Mouse (Mus musculus) gastrocnemius, adult 8-10 months (tissue): Measurements from ENCODE around the gene Prpsap2. TPM values are rescaled to one million over a fixed set of nuclear protein-coding genes. Genes with fewer than 3 reads are reported as not detected.
A peak's percentile ranks its signal among the peaks of the same experiment; 100 is the strongest.

ENCODE experiments used
- DNase-seq, 2 experiments: peaks; one replicate each; pipeline ENCODE4 v3.0.0; 2022; ENCODE audit warnings: low spot score in 2 of 2
- total RNA-seq, 4 experiments: library from RNA; stranded (reverse); gene quantifications; 2 replicates each; pipeline ENCODE4 v1.2.4; 2022

Gene Prpsap2
- total RNA-seq, 4 experiments from 2014 or later: 4.9 to 7.0 (median 5.4) TPM

DNA sequence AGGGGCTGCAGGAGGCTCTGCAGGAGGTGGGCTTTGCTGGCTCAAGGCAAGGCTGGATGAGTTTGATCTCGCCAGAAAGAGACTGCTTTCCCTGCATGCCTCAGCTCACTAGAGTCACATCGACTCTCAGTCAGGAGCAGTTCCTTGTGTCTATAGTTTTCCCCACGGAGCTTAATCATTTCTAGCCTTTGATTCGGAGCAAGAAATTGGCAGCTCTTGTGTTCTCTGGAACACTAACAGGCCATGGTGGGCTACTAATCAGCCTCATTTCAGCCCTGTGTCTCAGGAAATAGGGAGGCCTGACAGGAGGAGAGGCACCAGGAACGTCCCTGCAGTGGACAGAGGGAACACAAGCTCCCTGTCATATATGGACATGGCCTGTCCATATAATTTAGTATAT, 43.9 kb downstream of the Prpsap2 start:
- no peak for DNase-seq

GRCm38 (mm10) chr11:61715130-61715529, 46.8 kb downstream of the Prpsap2 start:
- no peak for DNase-seq

DNA sequence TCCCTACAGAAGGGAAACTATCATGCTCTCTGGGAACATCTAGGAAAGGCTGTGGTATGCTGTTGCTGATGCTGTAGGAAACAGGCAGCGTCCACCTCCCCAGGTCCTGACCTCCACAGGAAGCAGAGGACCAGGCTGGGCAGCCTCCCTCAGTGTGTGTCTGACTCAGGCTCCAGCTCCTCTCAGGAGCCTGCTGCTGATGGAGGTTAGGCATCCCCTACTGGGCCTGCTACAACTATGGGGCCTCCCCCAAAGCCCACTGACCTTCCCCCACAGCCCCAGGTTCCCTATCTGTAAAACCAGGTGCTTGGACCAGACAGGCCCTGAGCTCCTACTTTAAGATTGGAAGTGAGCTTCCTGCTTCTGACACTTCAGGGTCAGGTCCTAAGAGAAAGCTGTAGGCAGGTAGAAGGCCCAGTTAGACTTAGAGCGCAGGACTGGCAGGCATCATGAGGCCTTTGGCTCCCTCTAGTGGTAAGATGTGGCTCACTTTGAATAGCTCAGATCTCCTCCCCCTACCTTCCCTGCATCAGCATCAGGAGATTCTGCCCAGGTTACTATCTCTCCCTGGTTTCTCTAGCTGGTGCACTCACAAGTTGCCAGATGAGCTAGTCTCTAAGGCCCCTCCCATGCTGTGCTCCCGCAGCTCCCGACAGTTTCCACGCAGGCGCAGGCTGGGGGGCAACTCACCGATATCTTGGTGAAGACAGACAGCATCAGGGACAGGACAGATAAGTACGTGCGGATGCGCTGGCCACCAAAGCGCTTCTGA, 47.4 kb downstream of the Prpsap2 start:
- DNase-seq: peak; percentile 42 to 46

DNA sequence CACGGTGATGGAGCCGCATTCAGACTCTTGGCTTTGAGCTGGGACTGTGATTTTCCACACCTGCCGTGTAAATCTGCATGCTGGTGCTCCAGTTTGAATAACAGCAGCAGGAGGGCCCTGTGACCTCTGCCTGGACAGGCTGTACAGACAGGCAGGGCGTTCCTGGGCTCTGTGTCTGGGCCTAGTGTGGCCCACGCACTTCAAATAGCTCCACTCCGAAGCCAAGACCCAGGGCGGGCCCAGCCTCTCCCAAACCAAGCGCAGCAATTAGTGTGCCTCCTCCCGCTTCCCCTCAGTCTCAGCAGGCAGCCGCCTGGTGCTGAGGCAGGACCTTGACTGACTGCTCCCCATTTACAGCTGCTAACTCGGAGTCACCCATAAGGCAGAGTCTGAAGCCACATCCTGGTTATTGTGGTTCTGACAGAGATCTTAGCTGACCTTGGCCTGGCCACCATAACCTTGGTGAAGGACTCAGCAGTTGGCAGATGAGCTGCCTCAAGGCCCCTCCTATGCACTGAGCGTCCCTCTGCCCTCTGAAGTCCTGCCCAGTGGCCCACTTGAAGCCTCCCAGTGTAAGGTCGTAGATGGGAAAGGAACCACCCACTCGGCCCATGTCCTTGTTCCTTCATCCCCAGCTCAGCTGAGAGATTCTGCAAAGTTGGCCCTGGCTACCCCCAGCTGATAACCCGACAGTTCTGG, 48.6 kb downstream of the Prpsap2 start:
- DNase-seq: peak in 1 of 2 experiments; percentile 30

- DNase-seq: no peak
Observed at GRCm38 (mm10) chr11:61708928-61709327, 53.0 kb downstream of the Prpsap2 start.

DNA sequence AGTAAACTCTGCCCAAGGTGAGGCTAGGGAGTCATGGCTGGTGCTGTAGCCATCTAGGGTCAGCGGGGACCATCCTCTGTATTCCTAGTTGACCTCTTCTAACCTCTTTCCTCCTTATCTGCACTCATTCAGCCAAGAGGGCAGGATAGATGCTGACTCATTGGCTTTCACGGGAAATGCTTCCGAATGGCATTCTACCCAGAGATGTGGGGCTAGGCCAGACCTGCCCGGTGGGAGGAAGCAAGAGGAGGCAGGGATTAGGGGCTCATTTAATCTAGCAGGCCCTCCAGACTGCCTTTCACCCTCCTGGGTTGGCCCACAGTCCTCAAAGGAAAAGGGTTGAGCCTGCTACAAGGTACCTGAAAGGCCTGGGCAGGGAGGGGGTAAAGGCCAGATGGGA, 55.7 kb downstream of the Prpsap2 start:
- DNase-seq: no peak

DNA sequence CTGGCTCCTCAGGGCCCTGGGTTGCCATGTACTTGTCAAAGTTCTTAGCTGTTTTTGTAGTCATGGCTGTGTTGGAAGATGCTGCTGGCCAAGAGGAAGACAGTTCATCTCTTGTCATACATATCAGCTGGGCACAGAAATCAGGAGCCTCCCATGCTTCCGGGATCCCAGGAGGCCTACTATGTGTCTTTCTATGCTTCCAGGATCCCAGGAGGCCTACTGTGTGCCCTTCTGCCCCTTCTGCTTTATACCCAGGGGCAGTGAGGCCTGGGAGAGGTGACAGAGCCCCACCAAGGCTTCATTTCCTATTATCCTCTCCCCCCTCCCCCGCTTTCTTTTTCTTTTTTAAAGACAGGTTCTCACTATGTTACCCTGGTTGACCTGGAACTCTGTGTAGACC, 56.3 kb downstream of the Prpsap2 start:
- DNase-seq: no peak

DNA sequence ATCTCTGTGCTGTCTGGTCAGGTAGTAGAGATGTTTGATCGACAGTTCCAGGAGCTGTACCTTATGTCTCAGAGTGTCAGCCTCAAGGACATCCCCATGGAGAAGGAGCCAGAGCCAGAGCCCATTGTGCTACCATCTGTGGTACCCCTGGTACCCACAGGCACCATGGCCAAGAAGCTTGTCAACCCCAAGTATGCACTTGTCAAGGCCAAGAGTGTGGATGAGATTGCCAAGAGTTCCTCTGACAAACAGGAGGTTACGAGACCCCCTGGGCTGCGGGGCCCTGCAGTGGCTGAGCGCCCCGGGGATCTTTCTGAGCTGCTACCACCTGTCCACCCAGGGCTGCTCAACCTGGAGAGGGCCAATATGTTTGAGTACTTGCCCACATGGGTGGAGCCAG, 59.4 kb downstream of the Prpsap2 start:
- no peak for DNase-seq

DNA sequence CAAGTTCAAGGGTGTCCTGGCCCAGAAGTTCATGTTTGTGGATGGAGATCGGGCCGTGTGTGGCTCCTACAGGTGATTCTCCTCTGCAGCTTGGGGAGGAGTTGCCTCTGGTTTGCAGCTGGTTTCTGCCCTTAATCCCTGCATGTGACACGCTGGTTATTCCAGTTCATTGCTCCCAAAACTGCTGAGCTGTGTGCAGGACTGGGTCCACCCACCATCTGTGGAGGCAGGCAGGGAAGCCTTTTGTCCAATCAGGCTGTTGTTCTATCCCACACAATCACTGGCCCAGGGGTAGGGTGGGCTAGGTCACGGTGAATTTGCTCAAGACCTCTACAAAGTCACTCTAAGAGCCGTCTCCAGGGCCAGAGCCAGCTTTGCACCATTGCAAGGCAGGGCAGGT, 60.2 kb downstream of the Prpsap2 start:
- no peak for DNase-seq

GRCm38 (mm10) chr11:61699933-61700332, 62.0 kb downstream of the Prpsap2 start:
- DNase-seq: no peak

DNA sequence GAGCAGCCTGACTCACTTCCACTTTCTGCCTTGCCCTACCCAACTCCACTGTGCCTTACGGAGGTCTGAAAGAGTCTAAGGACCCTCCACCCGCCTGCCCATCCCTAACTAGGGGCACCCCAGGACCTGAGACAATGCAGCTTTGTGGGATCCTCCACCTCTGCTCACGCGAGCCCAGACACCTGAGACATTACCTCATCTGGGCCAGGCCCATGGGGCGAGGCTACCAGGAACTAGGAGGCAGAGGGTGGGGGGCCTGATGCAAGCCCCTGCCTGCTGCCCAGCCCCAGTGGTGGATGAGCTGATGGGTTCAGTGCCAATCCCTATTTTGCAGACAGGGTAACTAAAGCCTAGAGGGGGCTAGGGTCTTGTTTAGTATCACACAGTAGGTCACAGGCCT, 62.4 kb downstream of the Prpsap2 start:
- no peak for DNase-seq

GRCm38 (mm10) chr11:61698852-61699251, 63.0 kb downstream of the Prpsap2 start:
- no peak for DNase-seq

- DNase-seq: no peak
Observed at GRCm38 (mm10) chr11:61692996-61693395, 68.9 kb downstream of the Prpsap2 start.

- no peak for DNase-seq
Observed at GRCm38 (mm10) chr11:61687595-61687994, 74.3 kb downstream of the Prpsap2 start.

- DNase-seq: no peak
Observed at GRCm38 (mm10) chr11:61686906-61687453, 74.9 kb downstream of the Prpsap2 start.

GRCm38 (mm10) chr11:61686141-61686540, 75.7 kb downstream of the Prpsap2 start:
- DNase-seq: no peak

DNA sequence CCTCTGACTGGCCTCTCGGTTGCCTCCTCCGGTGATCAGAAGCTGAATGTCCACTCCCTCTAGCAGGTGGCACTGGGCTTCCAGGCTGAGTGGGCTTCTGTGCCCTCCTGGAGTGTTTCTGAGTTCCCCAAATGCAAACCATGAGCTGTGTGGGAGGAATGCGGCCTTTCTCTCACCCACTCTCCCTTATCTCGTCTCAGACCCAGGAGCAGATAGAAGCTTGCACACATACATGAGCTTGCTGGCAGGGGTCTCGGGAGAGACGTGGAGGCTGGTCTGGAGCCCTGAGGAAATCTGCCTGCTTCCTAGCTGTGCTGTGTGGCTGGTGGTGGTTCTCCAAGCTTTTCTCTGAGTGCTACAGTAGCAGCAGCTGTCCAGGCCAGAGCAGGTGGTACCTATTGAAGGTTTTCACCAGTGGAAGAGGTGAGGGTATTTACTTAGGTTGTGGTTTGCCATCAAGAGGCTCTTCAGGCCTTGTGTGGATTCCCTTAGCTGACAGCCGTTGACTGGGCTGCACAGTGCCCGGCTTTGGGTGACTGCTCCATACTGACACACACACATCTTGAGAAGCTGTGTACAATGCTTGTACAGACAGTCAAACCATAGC, 76.7 kb downstream of the Prpsap2 start:
- DNase-seq: no peak

GRCm38 (mm10) chr11:61683907-61684731, 77.8 kb downstream of the Prpsap2 start, which contains the start of gene Fam83g:
Gene Fam83g (plus strand): TSS chr11:61684091.
- DNase-seq: peak; percentile 17 to 37
